Mouse (Mus musculus) cerebellum, adult 2 months (tissue): ENCODE data around the gene Phf21a. TPM values are rescaled to one million over a fixed set of nuclear protein-coding genes. Genes with fewer than 3 reads are reported as not detected.
A peak's percentile ranks its signal among the peaks of the same experiment; 100 is the strongest.

Experiments
- DNase-seq, 2 experiments: peaks; one replicate each; pipeline ENCODE4 v3.0.0; 2021
- H3K27ac ChIP-seq: fragments of 200-500 bp; 2 replicates; pipeline ENCODE4 v1.5.1; 2012; ENCODE audit warnings: low read length, control low read depth, inconsistent platforms; ENCODE audit not compliant: insufficient read depth
- H3K27me3 ChIP-seq: fragments of 200-500 bp; 2 replicates; pipeline ENCODE4 v1.6.1; 2012; ENCODE audit warnings: inconsistent platforms, mild to moderate bottlenecking, low read length, moderate library complexity; ENCODE audit not compliant: control insufficient read depth, insufficient read depth
- H3K4me1 ChIP-seq: fragments of 200-500 bp; 2 replicates; pipeline ENCODE4 v1.6.1; 2011; ENCODE audit warnings: low read length; ENCODE audit not compliant: control insufficient read depth, insufficient read depth
- H3K4me3 ChIP-seq: fragments of 200-500 bp; replicated peaks from 2 replicates; pipeline ENCODE3; 2011; ENCODE audit warnings: mild to moderate bottlenecking, low read depth, low read length, control low read depth; ENCODE audit not compliant: insufficient read depth
- CTCF ChIP-seq: fragments of 200-500 bp; IDR thresholded peaks from 2 replicates; pipeline ENCODE4 v1.5.1; 2011; ENCODE audit warnings: low read depth, mild to moderate bottlenecking, control low read depth, low read length, moderate library complexity, borderline replicate concordance; ENCODE audit not compliant: insufficient read depth
- POLR2A ChIP-seq: fragments of 200-500 bp; IDR thresholded peaks from 2 replicates; pipeline ENCODE4 v1.6.1; 2011; ENCODE audit warnings: low read length, control low read depth, borderline replicate concordance; ENCODE audit not compliant: insufficient read depth
- WGBS: fragments of 180-500 bp; shearing (Covaris S2); methylation state at CpG from one replicate; pipeline ENCODE4 v1.1.7; 2018; 5-methylcytosine and 5-hydroxymethylcytosine counted together
- polyA plus RNA-seq: library from polyadenylated mRNA; depleted of rRNA; stranded (reverse); fragments of >200 nt; gene quantifications from 2 replicates; pipeline ENCODE4 v1.2.3, GENCODE M21; 2012

Phf21a gene
- polyA plus RNA-seq, 1 experiment, result 60.4 TPM

DNA sequence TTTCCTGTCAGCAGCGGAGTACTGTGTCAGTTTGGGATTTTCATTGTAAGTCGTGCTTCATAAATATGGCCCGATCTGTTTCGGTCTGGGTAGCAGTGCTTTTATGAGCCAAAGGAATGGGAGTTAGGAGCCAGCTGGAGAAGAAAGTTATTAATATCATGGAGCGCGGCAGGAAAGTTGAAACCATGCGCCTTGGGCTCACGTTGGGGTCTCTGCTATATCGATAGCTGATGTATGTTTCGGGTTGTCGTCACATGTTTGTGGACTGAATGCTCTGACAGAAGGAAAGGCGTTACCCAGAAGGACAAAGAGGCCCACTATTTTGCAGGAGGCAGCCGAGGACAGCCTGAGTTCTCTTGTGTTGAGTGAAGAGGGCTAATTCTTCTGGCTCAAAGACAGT lies 36.2 kb upstream of the Phf21a start:
- no peak overlapping the region for H3K27ac ChIP-seq
- no peak overlapping the region for H3K4me3 ChIP-seq
- DNase-seq, result no peak
- no peak for TF ChIP-seq CTCF
- no peak for TF ChIP-seq POLR2A
- no peaks in the 10 kb centered on the region for H3K4me1 ChIP-seq
- WGBS, result 89% methylated on average over 13 of the region's 13 CpGs
- H3K27me3 ChIP-seq, result no peaks in the 10 kb centered on the region

DNA sequence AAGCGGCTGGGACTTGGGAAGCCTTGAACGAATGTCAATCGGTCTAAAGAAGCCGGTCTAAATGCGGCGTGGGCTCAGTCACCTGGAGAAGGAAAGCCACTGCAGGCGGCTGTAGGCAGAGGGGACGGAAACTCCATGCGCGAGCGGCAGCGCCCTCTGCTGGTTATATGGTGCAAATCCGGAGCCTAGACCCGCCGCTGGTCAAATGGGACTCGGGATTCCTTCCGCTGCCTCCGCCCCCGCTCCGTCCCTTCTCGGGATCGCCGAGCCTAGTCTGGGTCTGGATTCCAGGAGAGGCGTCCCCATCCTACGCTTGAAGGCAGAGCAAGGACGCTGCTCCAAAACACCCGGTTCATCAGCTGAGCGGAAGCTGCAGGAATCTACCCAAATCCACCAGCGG lies 34.4 kb upstream of the Phf21a start:
- TF ChIP-seq POLR2A (peak; percentile 86; the same call in 1 of the 2 replicates), CTCF (peak; percentile 85)
- WGBS, result 1% methylated on average over 29 of the region's 29 CpGs

DNA sequence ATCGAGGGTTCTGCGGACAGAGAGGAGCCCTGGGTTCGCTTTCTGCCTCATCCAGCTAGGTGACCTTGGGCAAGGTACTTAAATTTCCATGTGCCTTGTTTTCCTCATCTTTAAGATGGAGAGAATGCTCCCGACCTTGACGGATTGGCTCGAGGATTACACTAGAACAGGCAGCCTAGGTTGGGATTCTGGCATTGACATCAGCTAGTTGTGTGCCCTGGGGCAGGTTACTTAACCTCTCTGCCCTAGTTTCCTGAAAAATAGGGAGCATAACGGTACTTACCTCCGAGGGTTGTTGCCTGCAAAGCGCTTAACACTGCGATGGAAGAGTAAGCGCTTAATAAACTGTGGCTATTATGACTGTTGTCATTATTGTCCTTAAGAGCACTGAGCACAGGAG lies 34.0 kb upstream of the Phf21a start:
- Histone ChIP-seq H3K4me1 (no peaks in the 10 kb centered on the region), H3K27me3 (no peaks in the 10 kb centered on the region), H3K4me3 (peak overlapping the region; percentile 84), H3K27ac (peak overlapping the region; percentile 93)
- DNase-seq, result no peak
- WGBS, result under 1% methylated on average over 11 of the region's 11 CpGs
- TF ChIP-seq CTCF, result no peak
- no peak for TF ChIP-seq POLR2A

More for the DNA sequence above, 34.4 kb upstream of the Phf21a start:
- H3K27me3 ChIP-seq, result no peaks in the 10 kb centered on the region
- DNase-seq, result peak; percentile 97 to 99
- peak overlapping the region; percentile 84 for H3K4me3 ChIP-seq
- H3K27ac ChIP-seq, result peak overlapping the region; percentile 93
- H3K4me1 ChIP-seq, result no peaks in the 10 kb centered on the region

DNA sequence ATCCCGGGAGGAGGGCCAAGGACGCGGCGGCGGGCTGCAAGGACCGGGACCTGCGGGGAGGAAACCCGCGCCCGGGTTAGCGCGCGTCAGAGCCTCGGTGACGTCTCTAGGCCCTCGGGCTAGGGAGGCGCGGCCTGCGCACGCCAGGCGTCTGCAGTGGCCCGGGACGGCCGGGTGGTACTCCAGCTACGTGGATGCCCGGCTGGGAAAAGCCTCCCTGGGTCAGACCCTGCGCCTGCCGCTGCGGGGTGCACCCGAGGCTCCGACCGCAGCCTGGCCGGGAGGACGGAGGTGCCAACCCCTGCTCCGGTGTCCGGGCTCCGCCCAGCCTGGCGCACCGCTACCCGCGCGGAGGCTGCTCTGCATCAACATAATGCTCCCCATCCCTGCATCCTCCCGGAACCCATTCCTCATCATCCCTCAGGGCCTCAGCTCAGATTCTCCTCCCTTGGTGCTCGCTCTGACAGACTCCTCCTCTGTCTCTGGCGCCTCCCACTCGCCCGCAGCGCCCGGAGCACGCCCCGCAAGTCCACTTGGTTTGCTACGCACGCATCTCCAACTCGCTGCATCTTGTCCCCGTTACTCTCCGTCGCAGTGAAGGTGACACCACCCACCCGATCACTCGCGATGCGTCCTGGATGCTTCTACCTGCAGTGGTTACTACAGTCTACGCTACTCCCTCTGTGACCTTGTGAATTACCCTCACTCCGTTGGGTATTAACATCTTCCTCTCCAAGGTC lies 33.3 kb upstream of the Phf21a start:
- no peaks in the 10 kb centered on the region for H3K27me3 ChIP-seq
- WGBS, result under 1% methylated on average over 63 of the region's 63 CpGs
- peak overlapping the region; percentile 84 for H3K4me3 ChIP-seq
- peak; percentile 92 for DNase-seq
- no peaks in the 10 kb centered on the region for H3K4me1 ChIP-seq
- peak overlapping the region; percentile 93 for H3K27ac ChIP-seq
- TF ChIP-seq POLR2A (peak; percentile 79), CTCF (no peak)

DNA sequence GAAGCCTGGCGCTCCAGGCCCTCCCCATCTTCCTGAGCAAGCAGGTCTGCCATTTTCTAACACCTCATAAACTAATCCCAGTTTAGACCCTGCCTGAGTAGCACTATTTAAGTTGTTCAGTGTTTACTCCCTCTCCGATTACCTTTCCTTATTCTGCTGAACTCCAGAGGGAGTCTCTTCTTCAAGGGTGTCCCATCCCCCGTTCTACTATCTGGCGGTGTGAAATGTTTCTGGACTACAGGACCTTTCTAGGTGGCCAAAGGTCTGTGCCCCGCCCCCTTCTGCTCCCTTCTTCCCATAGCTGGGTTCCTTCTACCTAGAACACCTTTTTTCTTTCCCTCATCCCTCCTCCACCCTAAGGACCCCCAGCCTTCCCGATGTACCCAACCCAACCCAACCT lies 32.6 kb upstream of the Phf21a start:
- Histone ChIP-seq H3K4me1 (no peaks in the 10 kb centered on the region), H3K4me3 (peak overlapping the region; percentile 84), H3K27ac (peak overlapping the region; percentile 93), H3K27me3 (no peaks in the 10 kb centered on the region)
- TF ChIP-seq POLR2A (no peak), CTCF (no peak)
- DNase-seq, result peak in 1 of 2 experiments; percentile 51
- 15% methylated on average over 6 of the region's 6 CpGs for WGBS

DNA sequence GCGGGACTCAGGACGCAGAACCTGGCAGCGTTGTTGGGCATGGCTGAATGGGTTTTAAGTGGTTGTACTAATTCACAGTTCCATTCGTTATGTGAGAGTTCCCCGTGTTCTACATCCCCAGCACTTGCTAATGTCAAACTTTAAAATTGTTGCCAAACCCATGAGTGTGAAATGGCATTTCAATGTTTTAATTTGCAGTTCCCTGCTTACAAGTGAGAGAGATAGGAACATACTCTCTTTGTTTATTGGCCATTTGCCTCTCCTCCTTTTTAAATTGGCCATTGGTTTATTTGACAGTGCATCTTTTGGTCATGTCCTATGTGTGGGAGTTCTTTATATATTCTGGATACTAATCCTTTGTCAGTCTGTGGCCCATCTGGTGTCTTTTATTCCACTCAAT lies 31.6 kb upstream of the Phf21a start:
- no peak for DNase-seq
- no peak overlapping the region for H3K27ac ChIP-seq
- TF ChIP-seq CTCF (no peak), POLR2A (no peak)
- no peaks in the 10 kb centered on the region for H3K4me1 ChIP-seq
- H3K4me3 ChIP-seq, result no peak overlapping the region
- 87% methylated on average over 5 of the region's 5 CpGs for WGBS
- no peaks in the 10 kb centered on the region for H3K27me3 ChIP-seq

DNA sequence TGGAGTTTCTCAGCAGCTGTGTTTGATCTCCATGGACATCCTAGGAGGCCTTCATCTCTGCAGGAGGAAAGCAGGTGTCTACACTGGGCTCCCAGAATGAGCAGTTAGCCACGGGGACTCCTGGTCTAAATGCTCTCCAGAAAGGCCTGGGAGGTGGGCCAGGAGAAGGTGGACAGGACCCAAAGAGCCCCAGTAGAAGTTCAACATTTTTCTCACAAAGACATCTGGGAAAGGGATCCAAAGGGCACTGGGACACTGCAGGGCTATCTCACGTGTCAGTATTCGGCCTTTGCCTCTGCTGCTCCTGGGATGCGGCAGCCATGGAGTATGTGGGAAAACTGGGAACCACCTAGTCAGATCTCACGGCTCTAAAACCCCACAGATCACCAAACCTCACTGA lies 29.8 kb upstream of the Phf21a start:
- no peaks in the 10 kb centered on the region for H3K4me1 ChIP-seq
- no peaks in the 10 kb centered on the region for H3K27me3 ChIP-seq
- no peak for DNase-seq
- 64% methylated on average over 5 of the region's 5 CpGs for WGBS
- TF ChIP-seq CTCF (no peak), POLR2A (no peak)
- no peak overlapping the region for H3K27ac ChIP-seq
- no peak overlapping the region for H3K4me3 ChIP-seq

DNA sequence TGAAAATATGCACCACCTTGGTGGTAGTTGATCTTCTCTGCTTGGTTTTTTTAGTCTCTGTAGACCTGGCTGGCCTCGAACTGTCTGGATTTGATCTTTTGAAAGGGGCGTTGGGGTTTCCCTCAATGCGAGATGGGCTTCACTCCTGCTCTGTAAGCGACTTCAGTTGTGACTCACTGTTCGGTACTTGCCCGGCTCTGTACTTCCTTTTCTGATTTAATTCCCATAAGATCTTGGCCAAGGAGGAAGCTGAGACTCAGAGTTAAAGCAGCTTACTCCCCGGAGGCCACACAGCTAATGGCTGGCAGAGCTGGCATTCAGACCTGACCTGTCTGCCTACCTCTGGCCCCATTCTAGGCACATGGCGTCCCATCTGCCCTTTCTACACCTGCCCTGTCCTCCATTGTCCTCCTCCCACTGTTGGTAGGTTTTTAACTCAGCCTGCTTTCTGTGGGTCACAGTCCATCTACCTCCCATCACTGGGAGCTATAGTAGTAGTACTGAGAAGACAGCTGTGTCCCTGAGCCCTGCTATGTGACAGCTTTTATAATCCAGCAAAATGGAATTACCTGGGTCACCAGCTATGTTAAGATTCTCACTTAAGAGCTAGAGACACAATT lies 27.5 kb upstream of the Phf21a start:
- Histone ChIP-seq H3K4me1 (no peaks in the 10 kb centered on the region), H3K27ac (no peak overlapping the region), H3K4me3 (no peak overlapping the region), H3K27me3 (no peaks in the 10 kb centered on the region)
- no peak for DNase-seq
- no peak for TF ChIP-seq POLR2A
- TF ChIP-seq CTCF, result no peak
- 90% methylated on average over 8 of the region's 8 CpGs for WGBS
